Mouse (Mus musculus) liver, adult 2 months (tissue): ENCODE measurements around the gene Tm9sf3.

Experiments
- CTCF ChIP-seq: fragments of 200-500 bp; IDR thresholded peaks from 2 replicates; pipeline ENCODE4 v1.5.1; 2011; ENCODE audit warnings: low read depth, low read length, control low read depth
- POLR2A ChIP-seq: fragments of 200-500 bp; IDR thresholded peaks from 2 replicates; pipeline ENCODE4 v1.6.1; 2011; ENCODE audit warnings: low read length, control low read depth; ENCODE audit not compliant: insufficient read depth; ENCODE audit errors: extremely low read depth

DNA sequence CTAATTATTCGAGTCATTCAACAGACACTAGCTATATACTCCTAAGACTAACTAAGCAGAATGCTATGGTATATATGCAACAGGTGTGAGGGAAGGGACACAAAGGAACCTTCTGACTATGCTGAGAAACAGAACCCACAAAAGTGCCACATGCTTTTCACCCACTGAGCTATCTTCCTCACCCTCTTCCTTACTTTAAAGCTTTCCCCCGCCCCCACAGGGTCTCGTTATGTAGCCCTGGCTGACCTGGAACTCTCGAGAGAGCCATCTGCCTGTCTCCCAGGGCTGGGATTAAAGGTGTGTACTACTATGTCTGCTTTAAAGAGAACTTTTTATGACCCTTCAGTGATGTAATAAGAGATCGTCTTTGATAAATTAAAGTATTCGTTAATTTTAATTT, 4.5 kb downstream of the Tm9sf3 start:
- TF ChIP-seq CTCF (no peak), POLR2A (no peak)
